Mouse (Mus musculus) layer of hippocampus, postnatal 36 days (tissue): Measurements from ENCODE around the gene Prune2. TPM values are rescaled to one million over a fixed set of nuclear protein-coding genes. Genes with fewer than 3 reads are reported as not detected.

Source experiments
- DNase-seq, 2 experiments: peaks; one replicate each; pipeline ENCODE4 v3.0.0; 2022
- total RNA-seq, 2 experiments: library from RNA; stranded (reverse); gene quantifications; 2 replicates each; pipeline ENCODE4 v1.2.3; 2021

The Prune2 gene
- total RNA-seq, 2 experiments from 2014 or later = 69.1 to 70.3 TPM

DNA sequence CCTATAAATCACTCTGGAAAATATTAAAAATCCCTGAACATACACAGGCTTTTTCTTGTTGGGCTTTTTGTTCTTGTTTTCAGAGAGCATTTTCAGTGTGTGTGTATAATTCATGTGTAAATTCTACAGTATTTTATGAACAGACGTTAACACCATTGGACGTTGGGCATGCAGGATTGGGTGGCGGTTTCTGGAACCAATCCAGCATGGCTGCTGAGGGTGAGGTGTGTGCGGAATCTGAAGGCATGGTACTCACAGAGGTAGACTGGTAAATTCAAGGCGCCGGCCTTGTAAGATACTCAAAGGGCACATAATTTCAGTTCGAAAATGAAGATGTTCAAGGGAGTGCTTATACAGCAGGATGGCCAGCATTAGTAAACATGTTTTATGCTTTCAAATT lies 251.2 kb downstream of the Prune2 start:
- DNase-seq = no peak

DNA sequence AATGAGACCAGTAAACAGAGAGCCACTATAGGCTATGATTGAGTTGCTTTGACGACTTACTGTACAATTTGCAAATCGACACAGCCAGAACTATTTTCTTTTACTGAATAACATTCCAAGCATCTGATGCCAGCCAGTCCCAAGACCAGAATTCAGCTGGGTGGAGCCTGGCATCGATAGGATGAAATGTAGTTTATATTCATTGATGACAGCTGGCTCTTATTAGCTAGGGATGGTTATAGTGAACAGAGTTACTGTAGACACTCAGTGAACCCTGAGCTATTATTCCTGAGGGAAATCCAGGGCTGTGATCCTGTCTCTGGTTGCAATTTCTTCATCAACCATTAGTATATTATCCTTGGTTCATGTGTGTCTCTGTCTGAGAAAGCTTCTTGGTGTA lies 254.6 kb downstream of the Prune2 start:
- DNase-seq = no peak

DNA sequence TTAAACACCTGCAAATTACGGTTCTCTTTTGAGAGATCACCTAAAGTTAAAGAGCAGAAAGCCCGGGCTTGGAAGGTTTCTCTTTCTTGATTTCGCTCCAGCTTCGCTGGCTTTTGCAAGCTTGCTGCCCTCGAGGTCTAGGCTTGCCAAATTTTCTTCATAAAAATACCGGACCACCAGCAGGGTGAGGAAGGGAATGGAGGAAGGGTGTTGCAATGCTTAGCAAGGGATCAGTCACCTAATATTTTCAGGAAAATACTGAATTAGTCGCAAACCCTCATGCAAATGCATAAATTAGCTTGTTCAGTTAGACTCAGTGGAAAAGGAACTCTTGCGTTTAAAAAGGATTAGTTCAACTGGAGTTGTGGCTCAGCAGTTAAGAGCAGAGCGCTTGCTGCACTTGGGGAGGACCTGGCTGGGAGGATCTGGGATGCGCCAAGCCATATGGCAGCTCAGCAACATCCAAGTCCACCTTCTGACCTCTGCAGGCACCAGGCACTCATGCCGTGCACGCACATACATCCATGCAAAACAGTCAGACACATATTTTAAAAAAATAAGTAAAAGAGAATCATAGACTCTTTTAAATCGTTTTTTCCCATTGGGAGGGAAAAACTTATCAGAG lies 259.1 kb downstream of the Prune2 start:
- DNase-seq = no peak

DNA sequence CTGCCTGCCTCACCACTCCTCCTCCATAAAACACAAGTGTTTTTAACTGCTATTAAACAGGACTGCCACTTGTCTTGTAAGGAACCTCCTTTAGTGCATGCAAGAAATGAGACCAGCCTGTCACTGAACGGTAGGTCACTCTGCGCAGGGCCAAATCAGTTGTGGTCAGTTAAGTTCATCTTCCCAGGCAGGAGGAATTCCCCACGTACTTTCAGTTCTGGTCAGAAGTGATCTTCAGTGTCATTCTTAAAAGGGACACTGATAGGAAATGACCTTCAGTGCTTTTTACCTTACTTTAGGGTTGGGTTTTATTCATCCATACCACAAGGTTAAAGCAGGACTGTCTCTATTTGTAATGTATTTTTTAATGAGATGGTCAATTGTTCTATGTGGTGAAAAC lies 262.3 kb downstream of the Prune2 start:
- no peak for DNase-seq

DNA sequence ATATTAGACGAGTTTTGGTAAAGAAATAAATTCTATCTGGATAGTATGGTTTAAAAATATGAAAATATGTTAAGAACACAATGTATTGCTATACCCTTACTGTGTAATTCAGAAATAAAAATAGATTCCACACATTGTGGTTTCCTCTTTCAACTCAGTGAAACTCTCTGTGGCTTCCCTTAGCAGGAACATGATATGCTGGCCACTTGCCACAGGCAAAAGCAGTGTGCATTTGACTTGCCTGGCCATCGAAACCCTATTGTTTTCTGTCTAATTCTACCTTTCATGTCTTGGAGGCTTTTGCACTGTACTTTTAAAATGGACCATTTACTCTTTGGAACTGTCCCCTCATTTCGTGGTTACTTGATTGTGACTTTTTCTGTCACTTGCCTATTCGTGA lies 267.9 kb downstream of the Prune2 start:
- DNase-seq = no peak

DNA sequence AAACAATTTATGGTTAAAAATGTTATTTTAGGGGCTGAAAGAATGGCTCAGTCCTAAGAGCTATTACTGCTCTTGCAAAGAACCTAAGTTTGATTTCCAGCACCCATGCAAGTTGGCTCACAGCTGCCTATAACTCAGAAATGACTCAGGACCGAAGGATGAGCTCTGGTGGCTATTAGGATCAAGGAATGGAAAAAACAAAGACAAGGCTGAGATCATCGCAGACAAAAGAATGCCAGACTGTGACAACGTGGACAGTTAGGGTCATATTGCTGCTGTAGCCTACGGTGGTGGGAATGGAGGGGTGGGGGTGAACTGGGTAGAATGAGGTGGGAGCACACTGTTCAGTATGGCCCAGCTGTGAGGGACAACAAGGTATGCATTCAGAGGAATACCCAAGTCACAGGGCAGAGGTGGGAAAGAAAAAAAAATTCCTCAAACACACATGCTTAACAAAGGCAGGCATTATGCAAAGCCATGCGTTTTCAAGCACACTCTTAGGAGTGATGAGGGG lies 269.7 kb downstream of the Prune2 start:
- no peak for DNase-seq

DNA sequence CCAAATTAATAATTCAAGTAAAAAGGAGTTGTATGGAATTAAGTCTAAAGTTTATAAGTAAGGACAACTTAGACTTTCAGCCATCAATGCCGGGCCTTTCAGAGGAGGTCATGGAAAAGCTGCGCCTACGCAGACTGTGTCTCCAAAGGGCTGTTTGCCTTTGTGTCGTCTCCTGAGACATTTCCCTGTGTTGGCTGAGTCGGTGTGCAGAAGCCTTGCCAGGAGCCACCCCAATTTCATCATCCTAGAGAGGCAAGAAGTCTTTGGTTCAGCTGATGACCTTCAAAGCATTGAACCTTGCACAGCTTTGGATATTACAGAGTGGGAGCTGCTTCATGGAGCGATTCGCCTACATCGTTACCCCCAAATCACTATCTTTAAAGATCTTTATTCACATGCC lies 270.2 kb downstream of the Prune2 start:
- no peak for DNase-seq

DNA sequence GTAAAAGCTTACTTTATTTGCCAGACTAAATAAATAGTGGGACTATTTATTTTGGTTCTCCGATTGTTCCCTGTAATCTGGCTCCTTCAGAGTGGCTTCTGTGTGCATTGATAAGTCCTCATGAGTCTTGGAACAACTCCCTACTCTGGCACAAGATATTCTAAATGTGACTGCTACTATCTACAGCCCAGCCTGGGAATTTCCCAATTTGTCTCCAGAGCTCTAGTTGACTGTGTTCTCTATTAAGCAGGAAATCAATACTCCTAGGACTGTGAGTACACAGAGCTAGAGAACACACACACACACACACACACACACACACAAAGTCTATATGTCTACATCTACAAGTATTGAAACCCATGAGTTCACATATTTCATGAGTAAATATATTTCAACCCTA lies 274.1 kb downstream of the Prune2 start:
- no peak for DNase-seq

DNA sequence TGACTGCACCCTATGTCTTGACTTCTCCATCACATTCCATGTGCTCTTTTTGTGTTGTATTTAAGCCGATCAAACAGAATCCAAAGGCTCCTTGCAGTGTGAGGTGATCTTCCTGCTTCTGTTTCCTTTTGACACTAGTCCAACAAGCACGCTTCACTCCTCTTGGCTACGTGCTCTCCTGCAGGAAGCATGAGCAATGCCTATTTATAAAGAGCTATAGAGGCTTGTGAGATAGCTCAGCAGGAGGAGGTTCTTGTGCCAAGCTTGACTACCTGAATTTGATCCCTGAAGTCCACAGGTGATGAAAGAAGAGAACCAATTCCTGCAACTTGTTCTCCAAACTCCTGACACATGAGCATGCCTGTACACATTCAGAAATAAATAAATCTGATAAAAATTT lies 282.6 kb downstream of the Prune2 start:
- no peak for DNase-seq

DNA sequence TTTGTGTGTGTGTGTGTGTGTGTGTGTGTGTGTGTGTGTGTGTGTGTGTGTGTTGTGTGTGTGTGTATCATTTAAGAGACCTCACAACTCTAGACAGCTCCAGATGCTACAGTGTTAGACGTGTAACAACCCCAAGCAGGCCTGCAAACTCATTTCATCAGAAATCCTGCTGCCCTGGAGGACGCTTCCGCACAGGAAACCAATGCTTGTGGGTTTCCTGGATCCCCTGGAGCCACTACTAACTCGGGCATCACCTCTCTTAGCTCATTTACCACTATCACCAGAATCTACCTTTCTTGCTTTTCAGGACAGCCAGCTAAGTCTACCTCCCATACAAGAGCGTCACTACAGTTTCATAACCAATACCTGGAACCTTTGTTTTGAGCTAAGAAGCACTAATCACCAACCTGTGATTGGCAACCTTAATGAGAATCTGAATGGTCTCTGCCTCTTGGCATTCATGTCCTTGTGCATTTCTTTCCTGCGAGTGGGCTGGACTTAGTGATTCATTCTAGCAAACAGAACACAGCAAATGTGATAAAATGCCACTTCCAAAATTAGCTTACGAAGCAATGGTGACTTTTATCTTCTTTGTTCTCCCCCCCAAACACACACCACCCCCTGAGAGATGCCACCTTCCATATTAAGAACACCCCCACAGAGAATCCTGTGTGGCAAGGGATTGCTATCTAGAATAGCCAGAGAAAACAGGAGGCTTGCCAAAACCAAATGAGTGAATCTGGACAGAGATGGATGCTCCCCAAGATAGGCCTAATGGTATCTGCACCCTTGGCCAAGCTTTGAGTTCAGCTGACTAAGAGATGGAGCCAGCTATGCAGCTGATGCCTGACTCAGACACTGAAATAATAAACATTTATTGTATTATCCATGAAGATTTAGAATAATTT lies 284.5 kb downstream of the Prune2 start:
- no peak for DNase-seq

DNA sequence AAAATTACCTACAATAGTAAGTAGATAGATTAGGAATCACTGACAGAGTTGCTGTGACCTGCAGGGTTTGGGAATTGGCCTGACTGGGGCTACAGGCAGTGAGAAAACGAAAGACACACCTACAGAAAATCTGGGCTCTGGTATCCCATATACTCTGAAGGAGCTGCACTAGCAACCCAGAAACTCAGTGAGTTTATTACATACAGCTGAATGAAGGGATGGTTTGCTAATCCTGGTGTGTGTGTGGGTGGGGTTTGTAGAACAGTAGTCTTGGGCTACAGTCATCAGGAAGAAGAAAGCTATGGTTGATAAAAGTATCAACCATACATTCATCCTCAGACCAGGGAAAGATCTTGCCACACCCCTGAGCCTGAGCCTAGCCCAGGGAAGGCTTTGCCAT lies 285.3 kb downstream of the Prune2 start:
- no peak for DNase-seq

DNA sequence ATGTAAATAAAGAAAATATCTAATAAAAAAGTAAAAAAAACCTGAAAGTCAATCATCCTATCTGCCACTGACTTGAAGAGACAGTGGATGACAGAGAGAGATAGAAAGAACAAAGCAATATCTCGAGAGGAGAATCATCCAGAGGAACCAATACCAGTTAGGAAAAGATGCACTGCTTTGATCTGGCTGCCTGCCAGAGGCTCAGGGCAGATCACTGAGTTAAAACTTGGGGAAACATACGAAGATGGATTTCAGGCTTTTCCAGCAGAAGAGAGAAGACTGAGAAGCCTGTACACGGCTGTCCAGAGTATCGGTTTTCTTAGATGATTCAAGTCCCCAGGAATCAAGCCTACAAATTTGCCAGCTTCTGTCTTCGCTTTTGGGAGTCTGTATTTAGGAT lies 287.0 kb downstream of the Prune2 start:
- DNase-seq = no peak

DNA sequence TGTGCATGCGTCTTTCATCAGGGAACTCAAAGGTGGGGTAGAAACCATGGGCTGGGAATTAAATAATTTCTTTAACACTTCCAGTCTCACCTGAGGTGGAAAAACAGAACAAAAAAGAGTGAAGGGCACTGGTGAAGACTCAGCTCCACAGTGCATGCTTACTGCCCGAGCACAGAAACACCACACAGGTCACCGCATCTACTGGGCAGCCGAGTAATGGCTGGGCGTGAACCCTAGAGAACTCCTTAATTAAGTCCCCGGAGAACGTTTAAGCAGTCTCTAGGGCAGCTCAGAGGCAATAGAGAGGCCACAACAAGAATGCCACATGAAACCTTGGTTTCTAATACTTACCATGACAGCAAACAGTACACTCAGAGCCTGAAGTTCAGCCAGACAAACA lies 288.6 kb downstream of the Prune2 start:
- no peak for DNase-seq

DNA sequence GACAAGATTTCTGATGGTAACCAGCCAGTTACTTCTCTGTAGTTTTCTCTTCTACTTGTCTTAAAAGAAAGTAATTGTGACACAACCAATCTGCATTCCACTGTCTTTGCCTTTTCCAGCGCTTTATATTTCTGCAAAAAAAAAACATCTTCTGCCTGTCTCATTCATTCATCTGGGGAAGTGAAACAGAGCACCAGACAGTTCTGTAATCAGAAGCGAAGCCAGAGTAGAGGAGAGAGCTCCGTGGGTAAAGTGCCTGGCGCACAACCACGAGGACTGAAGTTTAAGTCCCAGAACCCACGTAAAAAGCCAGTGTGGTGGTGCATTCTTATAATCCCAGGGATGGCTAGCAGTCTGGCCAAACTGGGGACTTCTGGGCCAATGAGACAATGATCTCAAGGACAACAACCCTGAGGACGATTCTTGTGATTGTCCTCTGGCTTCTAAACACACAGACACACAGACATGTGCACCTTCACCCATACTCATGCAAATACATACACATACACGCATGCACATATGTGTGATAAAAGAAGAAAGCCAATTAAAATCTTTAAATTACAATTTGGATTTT lies 291.5 kb downstream of the Prune2 start:
- DNase-seq = no peak

DNA sequence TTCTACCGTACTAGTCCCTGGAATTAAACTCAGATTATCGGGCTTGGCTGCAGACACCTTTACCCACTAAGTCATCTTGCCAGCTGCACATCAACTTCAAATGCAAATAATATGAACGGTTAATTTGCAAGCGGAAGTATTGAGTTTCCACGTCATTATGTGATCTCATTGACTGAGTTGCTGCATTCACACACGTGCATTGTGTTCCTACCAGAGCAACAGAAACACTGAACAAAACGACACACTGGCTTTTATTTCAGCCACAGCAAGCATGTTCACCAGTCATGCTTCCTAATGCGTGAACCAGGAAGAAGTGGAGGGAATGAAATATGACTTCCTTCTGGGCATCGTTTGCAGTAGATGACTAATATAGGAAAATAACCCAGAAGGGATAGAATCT lies 293.8 kb downstream of the Prune2 start:
- DNase-seq = no peak

DNA sequence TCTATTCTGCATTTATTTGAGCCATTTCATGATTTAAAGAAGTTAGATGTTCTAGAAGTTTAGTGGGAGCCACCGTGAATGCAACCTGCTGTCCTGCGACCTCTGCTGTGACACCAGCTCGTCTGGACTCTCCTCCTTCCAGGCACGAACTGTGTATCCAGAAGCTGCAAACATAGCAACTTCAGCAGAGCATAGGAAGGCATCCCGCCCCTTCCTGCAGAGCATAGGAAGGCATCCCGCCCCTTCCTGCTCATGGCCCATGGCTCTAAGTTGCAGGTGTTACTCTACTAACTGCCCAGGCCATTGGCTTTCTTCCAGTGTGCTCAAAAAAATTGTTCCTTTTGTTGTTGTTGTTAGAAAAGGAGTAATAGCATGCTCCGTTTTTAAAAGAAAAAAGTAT lies 294.9 kb downstream of the Prune2 start:
- no peak for DNase-seq

DNA sequence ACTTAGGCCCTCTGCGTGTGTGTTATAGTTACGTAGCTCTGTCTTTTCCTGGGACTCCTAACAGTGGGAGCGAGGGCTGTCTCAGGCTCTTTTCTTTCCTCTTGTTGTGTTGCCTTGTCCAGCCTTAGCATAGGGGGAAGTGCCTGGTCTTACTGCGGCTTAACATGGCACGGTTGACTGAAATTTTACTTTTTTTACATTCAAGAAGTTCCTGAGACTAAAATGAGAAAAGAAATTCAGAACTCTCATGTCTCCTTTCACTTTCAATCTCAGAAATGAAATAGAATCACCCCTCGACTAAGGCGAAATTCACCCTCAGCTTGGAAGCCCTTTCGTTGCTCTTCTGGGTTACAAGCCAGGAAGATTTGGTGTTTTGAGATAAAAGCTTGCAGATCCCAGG lies 295.5 kb downstream of the Prune2 start:
- DNase-seq = no peak

DNA sequence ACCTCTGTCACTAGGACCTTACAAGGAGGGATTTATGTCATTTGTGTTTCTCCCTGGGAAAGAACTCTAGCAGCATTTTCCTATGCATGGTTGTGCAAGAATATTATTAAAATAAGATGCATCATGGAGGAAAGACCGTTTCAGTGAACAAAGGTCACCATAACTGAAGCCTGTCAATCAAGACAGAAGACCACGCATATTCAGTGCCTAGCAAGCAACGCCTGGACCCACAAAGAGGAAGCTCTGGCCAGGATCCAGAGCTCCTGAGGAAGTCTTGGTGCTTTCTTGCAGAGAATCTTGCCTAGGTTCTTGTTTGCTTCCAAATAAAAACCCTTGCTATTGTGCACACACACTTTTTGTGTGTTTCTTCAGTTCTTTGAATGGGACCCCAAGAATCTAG lies 296.9 kb downstream of the Prune2 start:
- no peak for DNase-seq

DNA sequence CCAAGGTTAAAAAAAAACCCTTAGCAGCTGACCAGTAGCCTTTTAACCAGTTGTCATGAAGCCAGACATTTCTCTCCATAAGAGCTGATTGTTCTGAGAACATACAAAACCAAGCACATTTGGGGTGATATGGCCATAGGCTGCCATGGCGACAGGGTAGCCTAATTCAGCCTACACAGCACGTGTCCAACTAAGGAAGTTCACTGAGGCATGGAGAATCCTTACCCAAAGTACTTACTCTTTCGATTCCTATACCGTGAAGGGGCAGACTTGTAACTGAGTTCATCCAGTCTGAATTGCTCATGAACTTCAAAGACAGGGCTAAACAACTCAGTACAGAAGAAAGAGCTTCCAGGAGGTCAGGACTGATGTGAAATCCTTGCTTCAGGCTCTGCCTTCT lies 299.6 kb downstream of the Prune2 start:
- no peak for DNase-seq

DNA sequence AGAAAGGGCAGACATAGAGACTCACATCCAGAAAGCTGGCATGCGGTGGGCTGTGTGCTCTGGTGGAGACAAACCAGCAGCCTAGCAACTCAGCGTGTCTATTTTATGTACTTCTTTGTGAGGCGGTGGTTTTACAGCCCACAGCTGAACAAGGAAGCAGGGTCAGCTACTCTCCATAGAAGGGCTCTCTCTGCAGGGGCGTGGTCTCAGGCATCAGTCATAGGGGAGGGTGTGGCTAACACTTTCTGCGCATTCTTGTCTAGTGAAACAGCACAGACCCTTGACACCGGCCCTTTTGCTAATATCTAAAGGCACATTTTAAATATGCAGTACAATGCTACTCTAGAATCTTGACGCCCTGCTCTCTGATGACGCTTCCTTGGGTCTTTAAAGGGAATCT lies 300.5 kb downstream of the Prune2 start:
- DNase-seq = no peak

DNA sequence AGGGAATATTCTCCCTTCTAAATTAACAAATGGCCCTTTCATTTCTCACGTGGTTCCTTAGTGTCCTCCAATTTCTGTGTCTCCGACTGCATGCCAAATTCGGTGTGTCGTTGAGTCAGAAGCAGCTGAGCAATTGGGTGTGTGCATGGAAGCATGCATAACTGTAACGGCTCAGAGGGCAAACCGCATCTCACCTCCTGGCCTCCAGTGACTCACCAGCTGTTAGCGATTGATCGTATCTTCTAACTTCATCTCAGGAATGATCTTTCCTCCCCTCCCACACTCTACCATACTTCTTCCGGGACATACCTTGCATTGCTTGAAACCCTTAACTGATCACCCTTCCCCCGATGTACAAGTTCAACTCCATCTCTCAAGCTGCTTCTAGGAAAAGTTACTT lies 300.9 kb downstream of the Prune2 start:
- no peak for DNase-seq

DNA sequence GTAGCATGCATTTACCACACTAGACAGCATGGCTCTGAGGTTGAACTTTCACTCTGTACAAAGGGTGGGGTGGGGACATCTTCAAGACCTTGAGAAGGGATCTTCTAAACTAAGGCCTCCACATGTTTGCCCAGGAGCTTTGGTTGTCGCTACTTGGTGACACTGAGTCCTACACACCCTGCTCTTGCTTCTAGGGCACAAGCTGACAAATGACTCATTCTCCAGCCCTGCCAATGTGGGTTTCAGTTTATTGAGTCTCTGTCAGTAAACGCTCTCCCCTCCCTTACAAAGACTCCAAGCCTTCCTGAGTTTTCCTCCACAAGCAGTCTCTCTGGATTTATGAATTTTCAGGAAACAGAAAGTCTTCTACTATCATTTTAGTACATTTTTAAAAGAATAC lies 307.3 kb downstream of the Prune2 start:
- no peak for DNase-seq

DNA sequence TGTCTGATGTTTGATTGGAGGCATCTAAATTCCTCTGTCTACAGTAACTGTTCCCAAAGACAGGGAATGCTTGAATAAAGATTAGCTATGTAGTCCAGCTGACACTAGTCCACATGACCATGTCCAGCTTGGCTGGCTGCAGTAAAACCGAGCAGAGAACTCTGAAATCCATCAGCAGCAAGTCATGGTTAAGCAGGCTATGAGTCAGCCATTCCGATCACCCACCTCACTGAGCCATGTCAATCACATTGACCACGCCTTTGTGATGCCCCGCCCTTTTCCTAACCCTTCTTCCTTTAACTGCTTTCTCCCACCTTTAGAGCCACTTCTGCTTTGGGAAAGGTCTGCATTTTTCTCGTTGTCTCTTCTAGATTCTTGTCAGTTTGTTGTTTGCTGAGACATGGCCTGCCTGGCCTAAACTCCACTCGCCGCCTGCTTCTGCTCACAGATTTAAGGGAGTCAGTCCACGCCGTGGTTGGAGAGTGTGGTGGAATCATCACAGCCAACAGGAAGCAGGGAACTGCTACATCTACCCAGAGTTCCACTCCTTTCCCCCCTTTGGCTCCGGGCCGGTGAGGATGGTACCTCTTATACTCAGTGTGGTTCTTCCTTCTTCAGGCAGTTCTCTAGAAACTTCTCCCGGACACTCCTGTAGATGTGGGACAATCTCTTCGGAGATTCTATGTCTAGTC lies 307.9 kb downstream of the Prune2 start:
- DNase-seq = no peak
